In genomic region chr10:85101841-85102240, GRCm38 (mm10) we compare ENCODE assay signal across 8 mouse cellular contexts. TPM values are rescaled to one million over a fixed set of nuclear protein-coding genes. Genes with fewer than 3 reads are reported as not detected.
DNase-seq lines count a peak whose midpoint lies in the region; ATAC-seq lines count a peak whose summit lies in the region.

No protein-coding gene starts in this region.

- peak; percentile 33 for DNase-seq in adrenal gland, postnatal 10 days
- no peak for DNase-seq in adrenal gland, adult 2 months
- peak; percentile 46 for DNase-seq in right cerebral cortex, postnatal 10 days (ENCODE audit: low spot score in 2 of 2)
- DNase-seq in right cerebral cortex, adult 2 months (ENCODE audit: low spot score in 2 of 2), result no peak
- DNase-seq in forebrain, embryonic 14.5 days (ENCODE audit: low spot score), result peak; percentile 26
- peak; percentile 8 for DNase-seq in lung, postnatal 36 days
- peak; percentile 61 for DNase-seq in thymus, postnatal 4 days

- H3K9ac ChIP-seq in forebrain, embryonic 14.5 days (ENCODE audit: low read length), result peak overlapping the region; percentile 93
- H3K9ac ChIP-seq in kidney, embryonic 16.5 days (replicated peaks; ENCODE audit: low read length), result peak overlapping the region; percentile 96

- H3K27ac ChIP-seq in forebrain, embryonic 14.5 days (ENCODE audit: low read depth, low read length), result peak overlapping the region; percentile 80
- peak overlapping the region; percentile 45 for H3K27ac ChIP-seq in kidney, embryonic 16.5 days (ENCODE audit: low read length)

- H3K36me3 ChIP-seq in forebrain, embryonic 14.5 days (ENCODE audit: control insufficient read depth, insufficient read depth, low read length), result no peaks in the 10 kb centered on the region
- no peaks in the 10 kb centered on the region for H3K36me3 ChIP-seq in kidney, embryonic 16.5 days (ENCODE audit: insufficient read depth, low read length)

- peak; percentile 24 for ATAC-seq in forebrain, embryonic 14.5 days
- peak; percentile 52 for ATAC-seq in kidney, embryonic 16.5 days (ENCODE audit: low FRiP score, low TSS enrichment)

- peak overlapping the region; percentile 94 for H3K4me3 ChIP-seq in forebrain, embryonic 14.5 days (ENCODE audit: low read depth, low read length)
- H3K4me3 ChIP-seq in kidney, embryonic 16.5 days (ENCODE audit: low read length), result peak overlapping the region; percentile 100

- H3K9me3 ChIP-seq in forebrain, embryonic 14.5 days (replicated peaks; ENCODE audit: control insufficient read depth, low read length), result no peaks in the 10 kb centered on the region
- no peaks in the 10 kb centered on the region for H3K9me3 ChIP-seq in kidney, embryonic 16.5 days (ENCODE audit: low read length)

- peaks cover 11% of the 10 kb centered on the region for H3K4me1 ChIP-seq in forebrain, embryonic 14.5 days (ENCODE audit: control insufficient read depth, insufficient read depth, low read length)
- peaks cover 19% of the 10 kb centered on the region for H3K4me1 ChIP-seq in kidney, embryonic 16.5 days (ENCODE audit: insufficient read depth, low read length)

- H3K27me3 ChIP-seq in forebrain, embryonic 14.5 days (replicated peaks; ENCODE audit: control insufficient read depth, insufficient read depth, low read length), result no peaks in the 10 kb centered on the region
- H3K27me3 ChIP-seq in kidney, embryonic 16.5 days (ENCODE audit: insufficient read depth, low read length), result no peaks in the 10 kb centered on the region

- under 1% methylated on average over 10 of the region's 10 CpGs for WGBS in forebrain, embryonic 14.5 days
- 2% methylated on average over 10 of the region's 10 CpGs for WGBS in kidney, embryonic 16.5 days

- H3K4me2 ChIP-seq in forebrain, embryonic 14.5 days (ENCODE audit: low read length), result peak overlapping the region; percentile 75
- peak overlapping the region; percentile 85 for H3K4me2 ChIP-seq in kidney, embryonic 16.5 days (replicated peaks; ENCODE audit: low read depth, low read length)

RNA-seq across cellular contexts. Expression of gene Fhl4, which starts 0.5 kb away (rescaled TPM):
- total RNA-seq in adrenal gland, postnatal 10 days (2021), result under 1 TPM; 0.51 to 0.73 TPM
- total RNA-seq in adrenal gland, adult 2 months (2021), result under 1 TPM; 0.31 to 0.37 TPM
- 0.03 and 0.09 TPM in 2 replicates for polyA plus RNA-seq in adrenal gland, adult 2 months (2012; rRNA removed)
- 3.4 and 3.9 TPM in 2 replicates for polyA plus RNA-seq in forebrain, embryonic 14.5 days (2014; fragmentation: Nextera tagmentation; extraction: Ambion mirVana)
- 0.76 and 1.4 TPM in 2 replicates for polyA plus RNA-seq in kidney, embryonic 16.5 days (2015; fragmentation: Nextera tagmentation; extraction: Ambion mirVana)

RNA-seq across cellular contexts. Expression of gene Tmem263, which starts 0.6 kb away (rescaled TPM):
- 10 to 100 TPM; 22.5 to 24.7 TPM for total RNA-seq in adrenal gland, postnatal 10 days (2021)
- 10 to 100 TPM; 12.2 to 20.0 TPM for total RNA-seq in adrenal gland, adult 2 months (2021)
- polyA plus RNA-seq in adrenal gland, adult 2 months (2012; rRNA removed), result 20.9 and 23.6 TPM in 2 replicates
- 31.4 and 39.2 TPM in 2 replicates for polyA plus RNA-seq in forebrain, embryonic 14.5 days (2014; fragmentation: Nextera tagmentation; extraction: Ambion mirVana)
- polyA plus RNA-seq in kidney, embryonic 16.5 days (2015; fragmentation: Nextera tagmentation; extraction: Ambion mirVana), result 70.8 and 75.8 TPM in 2 replicates

RNA-seq across cellular contexts. Expression of gene Mterf2, which starts 26.0 kb away (rescaled TPM):
- 10 to 100 TPM in 1 of 2 experiments, 1 to 10 TPM in 1; 7.3 to 13.8 TPM for total RNA-seq in adrenal gland, postnatal 10 days (2021)
- total RNA-seq in adrenal gland, adult 2 months (2021), result 10 to 100 TPM in 1 of 2 experiments, 1 to 10 TPM in 1; 4.7 to 11.6 TPM
- polyA plus RNA-seq in adrenal gland, adult 2 months (2012; rRNA removed), result 0.25 and 0.58 TPM in 2 replicates
- polyA plus RNA-seq in forebrain, embryonic 14.5 days (2014; fragmentation: Nextera tagmentation; extraction: Ambion mirVana), result 31.3 and 34.9 TPM in 2 replicates
- polyA plus RNA-seq in kidney, embryonic 16.5 days (2015; fragmentation: Nextera tagmentation; extraction: Ambion mirVana), result 13.7 and 16.7 TPM in 2 replicates

Comparison
In these comparisons a context has a peak if more than half of its experiments do, and no peak if none do; other contexts are left out.
1. DNase-seq: peak in adrenal gland, postnatal 10 days (single experiment), right cerebral cortex, postnatal 10 days (2 of 2), forebrain, embryonic 14.5 days (single experiment), lung, postnatal 36 days (single experiment) and thymus, postnatal 4 days (single experiment); none in adrenal gland, adult 2 months (single experiment) and right cerebral cortex, adult 2 months (0 of 2).